Mouse (Mus musculus) spleen, adult 2 months (tissue): ENCODE data around the gene Hikeshi.

Source experiments
- CTCF ChIP-seq: fragments of 200-500 bp; IDR thresholded peaks from 2 replicates; pipeline ENCODE4 v1.5.1; 2011; ENCODE audit warnings: mild to moderate bottlenecking, inconsistent platforms; ENCODE audit not compliant: insufficient read depth, insufficient read length, insufficient replicate concordance; ENCODE audit errors: extremely low read depth
- POLR2A ChIP-seq: fragments of 200-500 bp; IDR thresholded peaks from 2 replicates; pipeline ENCODE4 v1.6.1; 2011; ENCODE audit warnings: low read depth, low read length, inconsistent platforms

GRCm38 (mm10) chr7:89948026-89948425 is 7.0 kb upstream of the Hikeshi start:
- TF ChIP-seq CTCF (no peak), POLR2A (no peak)
